Mouse (Mus musculus) adrenal gland, postnatal 25 days (tissue): Measurements from ENCODE around the gene Tmed6. TPM values are rescaled to one million over a fixed set of nuclear protein-coding genes. Genes with fewer than 3 reads are reported as not detected.

ENCODE experiments used
- microRNA-seq, 2 experiments: library from miRNA; unstranded; fragments of <30 nt; microRNA quantifications; one replicate each; pipeline ENCODE4 v1.2.0; 2021
- total RNA-seq: library from RNA; stranded (reverse); gene quantifications from 2 replicates; pipeline ENCODE4 v1.2.3, GENCODE M21; 2021

Tmed6 gene
- total RNA-seq, 1 experiment from 2014 or later = not detected

Small RNA genes within 50 kb of the gene (microRNA-seq; reads per million reads assigned to microRNA genes)
- gene Mir7075 = 1.0 to 1.1 reads per million in 2 experiments

Other genes starting within 250 kb of the Tmed6 start
- gene Has3, start 195.4 kb downstream of the Tmed6 start, total RNA-seq = 0.33 and 0.55 TPM in 2 replicates
- 39.6 and 47.2 TPM in 2 replicates for gene Utp4, start 172.0 kb downstream of the Tmed6 start, total RNA-seq
- 31.4 and 52.7 TPM in 2 replicates for gene Sntb2, start 129.9 kb downstream of the Tmed6 start, total RNA-seq
- 78.7 and 102 TPM in 2 replicates for gene Vps4a, start 34.4 kb downstream of the Tmed6 start, total RNA-seq
- gene Pdf, start 17.0 kb downstream of the Tmed6 start, total RNA-seq = 41.0 and 63.8 TPM in 2 replicates
- gene Cog8, start 9.0 kb downstream of the Tmed6 start, total RNA-seq = 47.9 and 48.6 TPM in 2 replicates
- 44.8 and 45.7 TPM in 2 replicates for gene Nip7, start 8.8 kb downstream of the Tmed6 start, total RNA-seq
- 30.2 and 31.2 TPM in 2 replicates for gene Terf2, start 30.9 kb upstream of the Tmed6 start, total RNA-seq
- gene Cyb5b, start 85.0 kb upstream of the Tmed6 start, total RNA-seq = 570 and 647 TPM in 2 replicates
- 172 and 180 TPM in 2 replicates for gene Nfat5, start 227.8 kb upstream of the Tmed6 start, total RNA-seq